Mouse (Mus musculus): ENCODE results near the gene Tnni3.
A peak's percentile ranks its signal among the peaks of the same experiment; 100 is the strongest.

Tnni3 gene

DNA sequence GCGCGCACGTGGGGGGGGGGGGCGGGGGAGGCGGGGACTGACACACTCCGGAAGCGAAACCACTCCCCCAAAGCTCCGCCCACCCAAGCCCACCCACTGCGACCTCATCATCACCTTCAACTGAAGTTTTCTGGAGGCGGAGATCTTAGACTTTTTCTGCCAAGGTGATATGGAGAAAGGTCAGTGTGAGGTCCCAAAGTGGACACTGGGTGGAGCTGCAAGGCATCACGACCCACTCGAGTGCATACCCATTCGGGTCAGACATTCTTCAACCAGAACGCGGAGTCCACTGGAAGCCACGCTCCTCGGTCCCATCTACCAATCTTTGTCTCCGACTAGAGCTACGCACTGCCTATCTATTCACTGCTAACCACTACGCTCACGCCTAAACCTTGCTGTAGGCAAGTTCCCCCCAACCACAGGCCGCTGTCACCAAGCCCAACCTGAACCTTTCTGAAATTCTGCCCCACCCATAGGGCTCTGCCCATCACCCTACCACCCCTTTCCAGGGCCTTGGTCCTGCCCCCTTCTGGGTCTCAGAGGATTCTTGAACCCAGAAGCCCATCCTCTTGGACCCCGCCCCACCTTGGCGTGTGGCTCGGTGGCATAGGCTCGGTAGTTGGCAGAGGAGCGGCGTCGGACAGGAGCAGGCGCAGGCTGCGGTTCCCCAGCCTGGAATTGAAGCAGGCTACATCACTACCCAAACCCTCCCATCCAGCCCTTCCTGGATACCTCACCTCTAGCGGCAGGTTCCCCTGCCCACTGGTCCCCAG is 2.6 kb downstream of the Tnni3 start:
- DNase-seq (ENCODE audit: low spot score): no peak

DNA sequence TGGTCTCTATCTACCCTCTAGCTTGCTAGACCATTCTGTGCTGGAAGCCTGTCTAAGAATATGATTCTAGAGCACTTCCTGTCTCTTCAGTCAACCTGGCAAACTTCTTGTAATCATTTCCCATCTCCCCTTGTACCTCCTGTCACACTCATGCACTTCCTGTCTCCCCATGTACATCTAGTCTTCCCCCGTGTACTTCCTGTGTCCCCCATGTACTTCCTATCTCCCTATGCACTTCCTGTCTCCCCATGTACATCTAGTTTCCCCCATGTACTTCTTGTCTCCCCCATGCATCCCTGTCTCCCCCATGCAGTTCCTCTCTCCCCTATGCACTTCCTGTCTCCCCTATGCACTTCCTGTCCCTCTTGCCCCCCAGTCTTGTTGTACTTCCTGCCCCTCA is 5.5 kb downstream of the Tnni3 start:
- DNase-seq (ENCODE audit: low spot score): no peak

DNA sequence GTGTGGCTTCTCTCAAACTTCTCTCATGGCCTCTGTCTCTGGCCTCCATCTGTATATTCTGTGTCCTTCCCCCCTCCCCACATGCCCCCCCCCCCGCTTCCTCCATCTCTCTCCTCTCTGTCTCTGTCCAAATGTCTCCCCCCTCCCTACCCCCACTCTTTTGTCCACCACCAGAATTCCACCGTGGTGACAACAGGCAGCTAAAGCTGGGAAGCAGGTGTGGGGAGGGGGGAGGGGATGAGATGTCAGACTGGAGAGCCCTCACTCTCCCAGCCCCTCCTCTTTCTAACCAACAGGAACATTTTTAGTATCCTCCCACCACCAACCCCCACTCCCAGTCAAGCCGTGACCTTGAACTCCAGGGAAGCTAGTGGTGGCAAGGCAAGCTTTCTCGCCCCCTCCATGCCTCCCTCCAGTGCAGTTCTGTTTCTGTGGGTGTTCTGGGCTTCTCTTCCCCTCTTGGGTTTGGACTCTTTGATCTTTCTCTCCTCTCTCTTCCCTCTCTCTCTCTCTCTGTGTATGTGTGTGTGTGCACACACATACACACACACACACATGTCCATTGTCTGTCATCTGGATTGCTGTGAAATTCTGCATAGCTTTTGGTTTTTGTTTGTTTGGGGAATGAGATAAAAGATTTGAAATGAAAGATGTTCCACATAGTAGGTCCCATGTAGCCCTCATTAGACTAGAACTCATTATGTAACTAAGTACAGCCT is 7.5 kb downstream of the Tnni3 start, which contains the start of gene Tnnt1:
TSS of gene Tnnt1 (minus strand) at position 51 of the 719 bp plus-strand sequence.
- DNase-seq (ENCODE audit: low spot score): no peak

DNA sequence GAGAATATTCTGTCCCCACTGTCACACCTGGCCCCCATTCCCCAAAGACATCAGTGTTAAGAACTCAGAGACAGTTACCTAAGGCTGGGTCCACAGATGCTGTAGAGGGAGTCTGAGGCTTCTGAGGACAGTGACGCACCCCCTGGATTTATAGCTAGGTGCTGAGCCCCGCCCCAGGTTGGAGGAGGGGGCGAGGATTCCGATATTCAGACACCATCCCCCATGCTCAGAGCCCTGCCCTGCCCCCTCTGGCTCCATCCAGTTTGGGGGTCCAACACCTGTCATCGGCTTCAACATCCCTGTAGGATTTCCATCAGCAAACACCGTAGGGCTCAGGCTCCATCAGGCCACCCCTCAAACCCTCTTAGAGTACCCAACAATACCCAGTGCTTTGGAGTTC is 8.2 kb downstream of the Tnni3 start:
- no peak for DNase-seq (ENCODE audit: low spot score)

DNA sequence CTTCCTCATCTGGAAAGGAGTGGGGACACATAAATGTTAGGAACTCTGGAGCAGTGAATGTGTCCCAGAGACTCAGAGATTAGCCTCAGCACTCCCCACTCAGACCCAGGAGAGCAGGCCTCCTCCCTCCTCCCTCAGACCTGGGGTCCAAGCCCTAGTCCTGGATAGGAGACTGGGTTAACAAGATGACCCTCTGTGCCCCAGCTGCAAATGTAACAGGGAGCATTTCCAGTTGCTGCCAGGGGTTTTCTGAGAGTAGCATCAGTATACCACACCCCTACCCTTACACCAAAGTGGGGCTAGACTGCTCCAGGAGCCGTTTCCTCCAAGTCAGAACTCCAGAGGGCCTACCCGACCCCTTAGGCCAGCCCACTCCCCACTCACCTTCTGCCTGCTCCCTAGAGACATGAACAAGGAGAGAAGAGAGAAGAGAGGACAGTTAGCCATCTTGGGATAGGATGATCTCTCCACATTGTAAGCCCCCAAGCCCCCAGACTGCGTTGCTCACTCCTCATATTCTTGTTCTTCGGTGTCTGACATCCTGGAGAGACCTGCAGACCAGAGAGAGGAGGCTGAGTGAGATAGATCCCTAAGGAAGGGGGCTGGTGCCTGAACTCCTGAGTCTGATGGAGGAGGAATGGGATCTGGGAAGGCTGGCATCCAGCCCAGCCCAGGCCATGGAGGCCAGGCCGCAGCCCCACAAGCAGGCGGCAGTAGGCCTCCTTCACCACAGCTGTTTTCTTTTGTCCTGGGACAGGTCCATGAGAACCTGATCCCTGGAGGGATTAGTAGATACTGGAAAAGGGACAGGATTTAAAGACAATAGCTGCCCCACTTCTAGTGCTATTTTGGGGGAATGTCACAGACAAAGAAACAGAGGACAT is 10.0 kb downstream of the Tnni3 start:
- no peak for DNase-seq (ENCODE audit: low spot score)

DNA sequence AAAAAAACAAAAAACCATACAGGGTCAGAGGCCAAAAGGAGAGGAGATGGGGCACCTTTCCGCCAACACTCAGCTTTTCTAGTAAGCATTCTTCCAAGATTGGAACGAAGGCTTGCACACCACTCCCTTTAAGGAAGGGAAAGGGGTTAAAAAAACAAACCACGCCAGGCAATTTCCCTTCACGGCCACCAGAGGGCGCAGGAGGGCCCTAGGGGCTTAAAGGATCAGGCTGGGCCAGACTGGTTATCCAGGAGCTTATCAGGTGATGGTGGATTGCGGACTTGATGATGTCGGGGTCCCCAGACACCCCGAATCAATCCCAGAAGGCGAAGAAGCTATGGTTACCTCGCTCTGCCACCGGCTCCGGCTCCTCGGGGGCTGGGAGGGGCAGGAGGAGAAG is 10.8 kb downstream of the Tnni3 start:
- no peak for DNase-seq (ENCODE audit: low spot score)

DNA sequence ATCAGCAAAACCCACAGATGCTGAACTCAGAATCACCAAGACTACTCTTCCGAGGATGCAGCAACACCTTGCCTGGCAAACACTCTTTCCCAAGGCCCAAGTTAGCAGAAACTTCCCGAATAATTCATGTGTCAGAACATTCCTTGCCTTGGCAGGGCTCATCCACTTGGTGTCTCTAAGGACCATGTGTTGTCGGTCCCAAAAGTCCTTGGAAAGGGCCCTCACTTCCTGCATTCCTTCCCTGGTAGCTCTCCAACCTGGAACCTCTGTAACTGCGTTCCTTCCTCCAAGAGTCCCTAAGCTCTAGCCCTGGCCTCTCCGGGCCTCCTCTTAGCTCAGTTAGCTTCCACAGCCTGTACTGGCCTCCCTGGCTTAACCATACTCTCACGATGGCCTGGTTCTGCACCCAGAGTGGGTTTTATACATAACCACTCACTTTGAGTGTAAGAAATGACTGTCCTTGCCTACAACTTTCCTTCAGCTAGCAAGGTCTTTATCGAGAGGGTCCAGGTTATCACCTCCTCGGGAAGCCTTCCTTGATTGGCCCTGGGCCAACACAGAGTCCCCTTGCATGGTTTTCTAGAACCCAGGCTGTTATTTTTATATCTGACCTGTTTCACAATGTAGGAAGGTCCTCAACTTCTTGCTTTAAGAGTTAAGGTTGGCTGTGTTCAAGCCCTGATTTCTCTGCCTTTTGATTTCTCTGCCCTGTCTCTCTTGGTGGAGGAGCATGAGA is 12.4 kb downstream of the Tnni3 start:
- DNase-seq (ENCODE audit: low spot score): no peak

DNA sequence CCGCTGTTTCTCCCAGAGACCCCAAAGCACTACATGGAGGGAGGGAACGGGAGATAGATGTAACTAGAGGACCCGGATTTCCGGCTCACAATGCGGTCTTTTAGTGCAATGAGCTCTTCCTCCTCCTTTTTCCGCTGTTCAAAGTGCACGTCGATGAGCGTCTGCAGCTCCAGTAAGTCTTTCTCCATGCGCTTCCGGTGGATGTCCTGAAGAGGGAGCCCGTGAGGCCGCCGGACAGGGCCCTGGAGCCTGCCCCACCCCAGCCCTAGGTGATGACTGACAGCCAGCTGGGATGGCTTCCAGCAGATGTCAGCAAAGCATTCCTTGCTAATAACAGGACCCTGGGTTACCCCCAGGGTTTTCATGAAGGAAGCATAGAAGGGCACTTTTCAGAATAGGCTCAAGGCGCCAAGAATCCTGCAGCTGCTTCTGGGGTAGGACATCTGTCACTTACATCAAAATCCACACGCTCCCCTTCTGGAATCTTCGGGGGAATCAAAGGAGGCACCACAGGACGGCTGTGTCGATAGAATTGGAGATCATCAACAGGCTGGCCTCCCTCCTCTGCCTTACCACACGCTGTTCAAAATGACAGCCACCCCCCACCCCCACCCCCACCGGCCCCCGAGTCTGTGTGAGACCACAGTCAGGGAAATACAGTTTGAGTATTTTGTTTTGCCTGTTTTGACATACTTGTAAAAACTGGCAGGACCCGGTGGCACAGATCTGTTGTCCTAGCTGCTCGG is 14.0 kb downstream of the Tnni3 start:
- DNase-seq (ENCODE audit: low spot score): no peak

DNA sequence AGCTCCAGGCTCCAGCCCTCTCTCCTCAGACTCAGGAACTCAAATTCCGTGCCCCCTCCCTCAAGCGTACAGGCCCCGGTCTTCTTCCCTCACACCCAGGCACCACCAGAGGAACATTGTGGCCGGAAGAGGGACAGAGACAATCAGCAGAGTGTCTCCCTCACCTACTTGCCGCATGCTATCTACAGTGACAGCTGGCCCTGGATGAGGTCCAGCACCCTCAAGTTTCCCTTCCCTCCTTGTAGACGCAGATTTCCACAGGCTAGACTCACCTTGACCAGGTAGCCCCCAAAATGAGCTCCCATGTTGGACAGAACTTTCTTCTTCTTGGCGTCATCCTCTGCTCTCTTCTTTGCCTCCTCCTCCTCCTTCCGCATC is 15.3 kb downstream of the Tnni3 start:
- DNase-seq (ENCODE audit: low spot score): no peak

DNA sequence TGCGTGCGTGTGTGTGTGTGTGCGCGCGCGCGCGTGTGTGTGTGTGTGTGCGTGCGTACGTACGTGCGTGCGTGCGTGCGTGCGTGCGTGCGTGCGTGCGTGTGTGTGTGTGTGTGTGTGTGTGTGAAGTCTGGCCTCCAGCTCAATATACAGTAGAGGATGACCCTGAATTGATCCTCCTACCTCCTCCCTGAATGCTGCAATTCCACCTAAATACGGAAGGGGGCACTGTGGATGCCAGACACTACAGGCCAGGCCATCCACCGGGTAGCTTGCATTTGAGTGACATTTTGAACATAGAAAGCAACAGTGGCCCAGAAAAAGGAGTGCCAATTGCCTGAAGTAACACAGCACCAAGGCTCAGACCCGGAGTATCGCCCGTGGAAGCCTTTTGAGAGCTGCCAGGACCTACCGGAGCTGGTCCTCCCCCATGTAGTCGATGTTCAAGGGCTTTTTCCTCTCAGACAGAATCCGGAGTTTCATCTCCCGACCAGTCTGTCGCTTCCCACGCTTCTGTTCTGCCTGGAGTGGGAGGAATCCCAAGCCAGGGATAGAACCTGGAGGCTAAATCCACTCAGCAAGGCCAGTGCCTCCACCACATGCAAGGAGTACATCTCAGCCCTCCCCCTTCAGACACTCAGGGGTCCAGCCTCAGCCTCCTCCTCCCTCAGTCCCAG is 15.8 kb downstream of the Tnni3 start:
- DNase-seq (ENCODE audit: low spot score): no peak

DNA sequence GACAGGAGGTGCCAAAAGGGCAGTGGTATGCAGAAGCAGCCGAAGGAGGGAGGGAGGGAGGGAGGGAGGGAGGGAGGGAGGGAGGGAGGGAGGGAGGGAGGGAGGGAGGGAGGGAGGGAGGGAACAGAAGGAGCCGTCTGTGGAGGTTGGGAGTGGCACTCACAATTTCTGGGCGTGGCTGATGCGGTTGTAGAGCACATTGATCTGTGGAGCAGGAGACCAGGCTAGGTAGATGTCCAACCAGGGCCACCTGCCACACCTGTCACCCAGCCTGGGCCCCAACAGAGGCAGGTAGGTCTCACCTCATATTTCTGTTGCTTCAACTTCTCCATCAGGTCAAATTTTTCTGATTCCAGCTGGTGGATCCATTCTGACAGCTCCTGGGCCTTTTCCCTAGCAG is 16.8 kb downstream of the Tnni3 start:
- no peak for DNase-seq (ENCODE audit: low spot score)

DNA sequence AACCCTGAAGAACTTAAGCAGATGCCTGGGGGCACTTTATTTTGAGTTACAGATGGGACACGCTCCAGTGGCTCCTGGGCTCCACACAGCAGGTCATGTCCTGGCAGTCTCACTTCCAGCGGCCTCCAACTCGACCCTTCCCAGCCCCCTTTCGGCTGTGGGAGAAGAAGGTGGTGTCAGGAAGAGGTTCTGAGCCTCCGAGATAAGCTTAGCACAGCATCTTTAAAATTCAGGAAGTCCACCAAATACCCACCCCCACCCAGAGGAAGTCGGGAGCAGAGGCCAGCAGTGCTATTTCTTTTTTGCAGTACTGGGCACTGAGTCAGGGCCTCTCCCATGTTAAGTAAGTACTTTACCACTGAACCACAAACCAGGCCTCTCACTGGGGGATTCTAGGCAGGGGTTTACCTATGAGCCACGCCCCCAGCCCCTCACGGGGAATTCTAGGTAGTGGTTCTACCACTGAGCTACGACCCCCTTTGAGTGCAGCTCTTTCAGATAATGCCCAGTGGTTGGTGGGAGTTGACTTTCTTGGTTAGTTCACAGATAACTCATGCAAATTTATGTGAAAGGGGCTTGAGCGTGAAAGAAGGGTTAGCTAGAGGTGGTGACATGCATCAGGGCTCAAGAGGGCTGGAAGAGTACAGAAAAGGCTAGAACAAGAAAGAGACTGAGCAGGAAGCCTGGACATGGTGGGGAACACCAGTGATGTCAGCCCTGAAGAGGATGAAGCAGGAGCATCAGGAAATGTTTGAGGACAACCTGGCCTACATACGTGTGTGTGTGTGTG is 19.2 kb downstream of the Tnni3 start:
- DNase-seq (ENCODE audit: low spot score): no peak

DNA sequence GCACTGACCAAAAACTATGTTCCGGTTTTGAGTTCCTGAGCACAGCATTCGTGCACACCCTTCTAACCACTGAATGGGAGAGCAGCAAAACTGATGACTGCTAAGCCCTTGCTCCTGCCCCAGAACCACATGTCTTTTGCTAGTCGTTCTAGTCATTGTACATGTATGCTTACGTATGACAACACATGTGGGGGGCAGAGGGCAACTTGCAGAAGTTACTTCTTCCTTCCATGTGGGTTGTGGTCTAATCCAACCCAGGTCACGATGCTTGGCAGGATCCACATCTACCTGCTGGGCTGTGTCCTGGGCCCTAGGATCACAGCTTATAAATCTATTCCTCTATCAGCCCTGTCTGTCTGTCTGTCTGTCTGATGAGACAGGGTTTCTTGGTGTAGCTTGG is 20.2 kb downstream of the Tnni3 start:
- DNase-seq (ENCODE audit: low spot score): no peak

DNA sequence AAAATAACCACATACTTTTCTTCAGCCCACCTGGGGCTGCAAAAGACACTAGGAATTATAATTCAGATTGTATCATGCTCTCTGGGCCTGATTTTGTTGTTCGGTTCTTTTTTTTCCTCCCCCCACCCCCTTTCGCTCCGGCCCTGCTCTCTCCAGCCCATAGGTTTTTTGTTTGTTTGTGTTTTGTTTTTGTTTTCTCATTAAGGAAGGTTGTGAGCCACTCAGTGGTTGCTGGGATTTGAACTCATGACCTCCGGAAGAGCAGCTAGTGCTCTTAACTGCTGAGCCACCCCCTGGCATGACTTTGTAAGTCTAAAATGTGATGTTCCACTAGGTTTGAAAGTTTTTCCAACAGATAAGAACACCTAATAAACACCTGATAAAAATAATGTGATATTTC is 20.9 kb downstream of the Tnni3 start:
- no peak for DNase-seq (ENCODE audit: low spot score)

DNA sequence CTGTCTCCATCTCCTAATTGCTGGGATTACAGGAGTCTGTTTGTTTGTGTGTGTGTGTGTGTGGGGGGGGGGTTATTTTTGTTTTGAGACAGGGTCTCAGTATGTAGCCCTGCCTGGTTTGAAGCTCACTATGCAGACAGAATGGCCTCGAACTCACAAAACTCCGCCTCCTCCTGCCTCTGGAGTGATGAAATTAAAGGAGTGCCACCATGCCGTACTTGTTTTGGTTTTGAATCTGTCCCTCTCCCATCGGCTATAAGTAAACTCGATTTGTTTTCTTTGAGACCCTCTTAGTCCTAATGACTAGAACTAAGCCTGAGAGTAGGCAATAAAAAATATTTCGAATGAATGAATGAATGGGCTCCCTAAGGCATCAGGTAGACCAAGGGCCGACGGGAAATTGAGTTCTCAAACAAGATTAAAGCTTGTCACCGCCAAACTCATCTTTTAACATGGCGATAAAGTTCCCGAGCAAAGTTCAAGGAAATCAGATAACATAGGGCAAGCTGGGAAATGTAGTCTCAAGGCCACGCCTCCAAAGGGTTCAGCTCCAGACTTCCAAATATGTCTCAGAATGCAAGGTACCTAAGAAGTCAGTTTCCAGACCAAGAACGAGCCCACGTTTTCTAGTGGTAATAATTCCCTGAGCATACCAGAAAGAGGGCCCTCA is 21.5 kb downstream of the Tnni3 start:
- DNase-seq (ENCODE audit: low spot score): peak; percentile 84

DNA sequence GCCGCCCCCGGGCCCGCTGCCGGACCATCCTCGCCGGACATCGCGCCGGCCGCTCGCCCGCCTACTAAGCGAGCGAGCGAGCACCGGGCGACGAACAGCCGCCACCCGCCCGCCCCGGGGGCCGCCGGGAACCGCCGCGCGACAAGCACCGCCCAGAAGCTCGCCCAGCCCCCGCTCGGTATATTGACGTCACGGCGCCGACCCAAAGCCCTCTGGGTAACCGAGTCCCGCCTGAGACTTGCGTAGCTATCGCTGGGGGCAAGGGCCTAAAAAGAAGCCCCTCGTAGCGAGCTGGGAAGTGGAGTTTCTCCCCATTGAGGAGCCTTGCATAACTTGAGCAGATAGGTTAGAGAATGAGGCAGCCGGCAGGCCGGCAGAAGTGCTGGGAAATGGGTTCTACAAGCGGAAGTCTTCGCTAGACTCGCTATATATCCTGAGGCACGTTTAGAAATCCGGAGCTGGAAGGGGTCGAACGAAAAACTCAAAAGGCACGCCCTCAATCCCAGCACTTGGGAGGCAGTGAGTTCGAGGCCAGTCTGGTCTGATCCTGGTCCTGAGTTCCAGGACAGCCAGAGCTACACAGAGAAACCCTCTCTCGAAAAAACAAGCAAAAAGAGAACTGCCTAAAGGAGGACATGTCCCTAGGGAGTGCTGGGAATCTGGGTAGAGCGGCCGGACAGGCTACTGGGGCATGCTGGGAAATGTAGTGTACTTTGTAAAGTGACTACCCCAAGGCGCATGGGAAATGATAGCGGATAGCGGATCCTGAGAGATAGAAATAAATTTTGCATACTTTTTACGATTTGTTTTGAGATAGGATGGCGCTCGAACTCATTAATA is 22.3 kb downstream of the Tnni3 start, which contains the start of gene Ppp1r12c:
TSS of gene Ppp1r12c (minus strand) at position 123 of the 840 bp plus-strand sequence.
- peak; percentile 83 for DNase-seq (ENCODE audit: low spot score)

DNA sequence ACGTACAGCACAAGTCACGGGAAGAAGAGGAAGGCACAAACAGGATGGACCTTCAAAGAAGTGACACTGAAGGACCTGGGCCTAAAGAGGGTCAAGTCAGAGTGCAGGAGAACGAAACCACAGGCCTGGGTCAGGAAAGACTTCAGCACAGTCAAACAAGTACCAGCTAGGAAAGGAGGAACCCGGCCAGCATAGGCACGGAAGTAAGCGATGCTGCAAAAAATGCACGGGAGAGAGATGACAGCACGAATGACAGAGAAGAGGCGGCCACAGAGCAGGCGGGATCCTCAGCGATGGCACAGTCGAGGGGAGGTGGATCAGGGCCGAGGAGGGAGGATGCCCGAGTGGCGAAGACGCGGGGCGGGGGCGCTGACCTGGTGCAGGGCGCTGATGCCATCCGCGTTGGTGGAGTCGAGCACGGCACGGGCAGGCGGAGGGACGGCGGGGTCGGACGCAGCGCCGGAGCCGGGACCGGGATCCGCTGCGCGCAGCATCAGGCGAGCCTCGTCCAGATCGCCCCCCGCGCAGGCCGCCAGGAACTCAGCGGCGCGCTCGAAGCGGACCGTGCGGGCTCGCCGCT is 23.0 kb downstream of the Tnni3 start:
- DNase-seq (ENCODE audit: low spot score): no peak

DNA sequence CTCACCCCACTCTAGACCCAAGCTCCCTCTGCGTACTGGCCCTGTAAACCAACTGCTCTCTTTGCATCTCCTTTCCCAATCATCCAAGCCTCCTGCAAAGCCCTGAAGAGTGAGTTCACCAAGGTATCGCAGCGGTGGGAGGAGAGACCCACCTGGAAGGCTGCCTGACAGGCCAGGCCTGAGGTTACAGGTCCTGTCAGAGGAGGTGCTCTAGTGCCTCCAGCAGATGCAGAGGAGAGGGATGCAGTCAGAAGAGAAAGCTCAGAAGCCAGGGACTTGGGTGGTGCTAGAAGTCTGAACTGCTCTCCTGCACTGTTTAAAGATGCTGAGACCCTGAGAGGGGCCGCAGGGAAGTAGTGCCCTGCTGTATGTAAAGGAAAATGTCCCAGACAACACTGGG is 25.0 kb downstream of the Tnni3 start:
- DNase-seq (ENCODE audit: low spot score): no peak
